Mouse (Mus musculus) testis, adult 2 months (tissue): Measurements from ENCODE around the gene Bdkrb1.

Source experiments
- CTCF ChIP-seq: fragments of 200-500 bp; IDR thresholded peaks from 2 replicates; pipeline ENCODE4 v1.5.1; 2012; ENCODE audit warnings: low read depth, mild to moderate bottlenecking, inconsistent platforms, low read length, moderate library complexity; ENCODE audit not compliant: control insufficient read depth, insufficient read depth, insufficient replicate concordance
- POLR2A ChIP-seq: fragments of 200-500 bp; IDR thresholded peaks from 2 replicates; pipeline ENCODE4 v1.6.1; 2012; ENCODE audit warnings: low read depth, mild to moderate bottlenecking, inconsistent platforms, low read length, moderate library complexity; ENCODE audit not compliant: control insufficient read depth

GRCm38 (mm10) chr12:105622048-105622447 is 19.2 kb downstream of the Bdkrb1 start:
- TF ChIP-seq CTCF (no peak), POLR2A (no peak)
